Mouse (Mus musculus): ENCODE results near the gene Depdc5.
"Not testable (repeated sequence)": the region's sequence is repeated elsewhere in the genome, so short reads cannot be mapped to it uniquely, and the experiment has no call there.

Gene Depdc5

GRCm38 (mm10) chr5:32863253-32864228, at the start of gene Depdc5:
Gene Depdc5, plus strand, starts transcription at chr5:32863701.
- peak; percentile 97 for DNase-seq

GRCm38 (mm10) chr5:32815396-32815795, 48.1 kb upstream of the Depdc5 start:
- no peak for DNase-seq

GRCm38 (mm10) chr5:32820471-32820870, 43.0 kb upstream of the Depdc5 start:
- DNase-seq, result no peak

GRCm38 (mm10) chr5:32827009-32827408, 36.5 kb upstream of the Depdc5 start, which contains the start of gene Gm20671:
Gene Gm20671, minus strand, starts transcription at chr5:32827109.
- DNase-seq, result no peak

- not testable (repeated sequence) for DNase-seq
Observed at GRCm38 (mm10) chr5:32828766-32829165, 34.7 kb upstream of the Depdc5 start.

GRCm38 (mm10) chr5:32830054-32830453, 33.4 kb upstream of the Depdc5 start:
- no peak for DNase-seq

GRCm38 (mm10) chr5:32834497-32834896, 29.0 kb upstream of the Depdc5 start:
- no peak for DNase-seq

GRCm38 (mm10) chr5:32836976-32837375, 26.5 kb upstream of the Depdc5 start:
- no peak for DNase-seq

GRCm38 (mm10) chr5:32840029-32840428, 23.5 kb upstream of the Depdc5 start:
- DNase-seq, result no peak

- no peak for DNase-seq
Observed at GRCm38 (mm10) chr5:32849178-32849577, 14.3 kb upstream of the Depdc5 start.

GRCm38 (mm10) chr5:32849580-32849979, 13.9 kb upstream of the Depdc5 start:
- not testable (repeated sequence) for DNase-seq

GRCm38 (mm10) chr5:32852026-32852425, 11.5 kb upstream of the Depdc5 start:
- no peak for DNase-seq

GRCm38 (mm10) chr5:32853731-32854507, 9.6 kb upstream of the Depdc5 start, which contains the start of gene Prr14l:
Gene Prr14l, minus strand, starts transcription at chr5:32854256.
- peak; percentile 99 for DNase-seq

GRCm38 (mm10) chr5:32854818-32855217, 8.7 kb upstream of the Depdc5 start:
- DNase-seq, result no peak

GRCm38 (mm10) chr5:32855274-32855673, 8.2 kb upstream of the Depdc5 start:
- not testable (repeated sequence) for DNase-seq

GRCm38 (mm10) chr5:32857781-32858220, 5.7 kb upstream of the Depdc5 start:
- peak; percentile 66 for DNase-seq

GRCm38 (mm10) chr5:32861082-32861481, 2.4 kb upstream of the Depdc5 start:
- DNase-seq, result no peak

GRCm38 (mm10) chr5:32862469-32863132, 900 bp upstream of the Depdc5 start:
- peak; percentile 52 for DNase-seq

- no peak for DNase-seq
Observed at GRCm38 (mm10) chr5:32869389-32870024, 6.0 kb downstream of the Depdc5 start.

GRCm38 (mm10) chr5:32872346-32872745, 8.8 kb downstream of the Depdc5 start:
- no peak for DNase-seq

- no peak for DNase-seq
Observed at GRCm38 (mm10) chr5:32886739-32887138, 23.2 kb downstream of the Depdc5 start.

- DNase-seq, result no peak
Observed at GRCm38 (mm10) chr5:32907496-32907895, 44.0 kb downstream of the Depdc5 start.
